ENCODE assay signal across 10 mouse cellular contexts in the genomic region with DNA sequence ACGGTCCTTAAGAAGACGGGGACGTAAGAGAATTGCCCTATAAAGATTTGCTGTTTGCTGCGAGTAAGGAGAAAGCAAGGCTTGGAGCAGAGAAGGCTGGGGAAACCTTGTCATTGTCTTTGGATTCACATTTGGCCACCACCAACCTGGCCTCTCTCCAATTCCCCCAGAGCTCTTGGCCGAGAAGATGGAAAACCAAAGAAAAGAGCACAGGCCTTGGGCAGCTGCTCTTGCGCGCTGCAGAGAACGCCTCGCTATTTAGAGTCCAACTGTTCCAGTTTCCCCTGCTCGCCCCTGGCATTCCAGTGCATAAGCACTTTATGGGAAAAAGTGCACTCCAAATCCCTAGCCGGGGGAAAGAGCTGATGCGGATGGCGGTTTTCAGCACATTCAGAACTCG.
DNase-seq lines count a peak whose midpoint lies in the region; ATAC-seq and TF ChIP-seq lines count a peak whose summit lies in the region.
"Had no signal": no experiment of that assay in that cellular context is flagged by ENCODE, and none has a peak within 500 bp of the region (broad histone marks: within the 10 kb centered on the region; RNA-seq: fewer than 3 reads in every experiment).

No protein-coding gene starts in this region.

- peak overlapping the region; percentile 32; the same call in 1 of the 2 replicates for H3K27ac ChIP-seq in hindbrain, postnatal 0 days

- WGBS in hindbrain, postnatal 0 days = 42% methylated on average over 14 of the region's 14 CpGs

- peak; percentile 59 to 72 for DNase-seq in left cerebral cortex, adult 18-20 months (ENCODE audit: low spot score in 2 of 2)
- DNase-seq in left cerebral cortex, adult 11 months (ENCODE audit: low spot score) = no peak
- peak; percentile 90 to 93 for DNase-seq in cerebellum, postnatal 10 days
- peak; percentile 84 for DNase-seq in hindbrain, postnatal 0 days (ENCODE audit: low spot score)
- DNase-seq in right cerebral cortex, postnatal 14 days = peak; percentile 42
- DNase-seq in embryo, embryonic 10 days (ENCODE audit: low spot score) = no peak
- no peak for DNase-seq in urinary bladder, postnatal 25 days (ENCODE audit: low spot score)
- DNase-seq: lung, adult 18-20 months; thymus, adult 2 months had no signal

- no peaks in the 10 kb centered on the region for H3K27me3 ChIP-seq in hindbrain, postnatal 0 days (ENCODE audit: insufficient read depth, low read length)
- H3K27me3 ChIP-seq: neural tube, embryonic 13.5 days had no signal

- no peaks in the 10 kb centered on the region for H3K9me3 ChIP-seq in hindbrain, postnatal 0 days (ENCODE audit: low read length)
- H3K9me3 ChIP-seq: neural tube, embryonic 13.5 days had no signal

- no peaks in the 10 kb centered on the region for H3K4me1 ChIP-seq in hindbrain, postnatal 0 days (ENCODE audit: insufficient read depth, low read length)

- H3K4me2 ChIP-seq in hindbrain, postnatal 0 days (ENCODE audit: low read depth, low read length) = no peak overlapping the region
- H3K4me2 ChIP-seq: neural tube, embryonic 13.5 days had no signal

- ATAC-seq in hindbrain, postnatal 0 days = peak; percentile 73

- H3K9ac ChIP-seq in hindbrain, postnatal 0 days (replicated peaks; ENCODE audit: low read length) = no peak overlapping the region
- H3K9ac ChIP-seq: neural tube, embryonic 13.5 days had no signal

- H3K4me3 ChIP-seq in hindbrain, postnatal 0 days (ENCODE audit: low read length) = no peak overlapping the region
- H3K4me3 ChIP-seq: neural tube, embryonic 13.5 days had no signal

- no peaks in the 10 kb centered on the region for H3K36me3 ChIP-seq in hindbrain, postnatal 0 days (ENCODE audit: insufficient read depth, low read length)
- H3K36me3 ChIP-seq: neural tube, embryonic 13.5 days had no signal

- no peak for TF ChIP-seq CTCF in hindbrain, postnatal 0 days (IDR thresholded peaks at IDR 0.05; ENCODE audit: low read depth)

Comparison
In these comparisons a context has a peak if more than half of its experiments do, and no peak if none do; other contexts are left out.
1. DNase-seq: peak in left cerebral cortex, adult 18-20 months (2 of 2), cerebellum, postnatal 10 days (2 of 2), hindbrain, postnatal 0 days (single experiment) and right cerebral cortex, postnatal 14 days (single experiment); none in left cerebral cortex, adult 11 months (single experiment), embryo, embryonic 10 days (single experiment) and urinary bladder, postnatal 25 days (single experiment).